21 mouse cellular contexts compared by ENCODE assay signal in the genomic region with DNA sequence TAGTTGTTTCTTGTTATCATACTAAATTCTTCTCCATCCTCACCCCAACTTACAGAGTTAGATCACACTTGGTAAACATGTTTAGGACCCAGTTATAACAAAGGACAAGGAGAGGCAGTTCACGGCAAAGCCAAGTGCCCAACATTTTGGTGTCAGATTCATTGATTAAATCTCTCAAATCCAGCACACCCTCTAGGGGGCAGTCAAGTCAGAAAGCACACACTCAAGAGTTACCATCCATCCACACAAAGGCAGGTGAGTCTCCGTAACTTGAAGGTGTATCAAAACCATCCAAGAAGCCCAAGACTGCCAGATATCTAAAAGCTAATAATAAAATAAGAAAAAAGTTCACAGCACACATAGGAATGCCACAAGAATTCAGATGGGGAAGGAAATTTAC.
DNase-seq lines count a peak whose midpoint lies in the region; ATAC-seq and TF ChIP-seq lines count a peak whose summit lies in the region.
"Had no signal": no experiment of that assay in that cellular context is flagged by ENCODE, and none has a peak within 500 bp of the region (broad histone marks: within the 10 kb centered on the region; RNA-seq: fewer than 3 reads in every experiment).

No protein-coding gene starts in this region.

- no peaks in the 10 kb centered on the region for H3K36me3 ChIP-seq in hindbrain, postnatal 0 days (ENCODE audit: insufficient read depth, low read length)
- H3K36me3 ChIP-seq in hindbrain, embryonic 16.5 days (ENCODE audit: control insufficient read depth, insufficient read depth, low read length), result no peaks in the 10 kb centered on the region
- H3K36me3 ChIP-seq in E14TG2a.4 (ENCODE audit: insufficient read depth, low read length), result no peaks in the 10 kb centered on the region
- H3K36me3 ChIP-seq: embryonic facial prominence, embryonic 13.5 days; forebrain, embryonic 12.5 days; hindbrain, embryonic 13.5 days; limb, embryonic 15.5 days; liver, embryonic 15.5 days; midbrain, embryonic 12.5 days had no signal

- WGBS in hindbrain, postnatal 0 days, result 84% methylated on average over 2 of the region's 2 CpGs
- 88% methylated on average over 2 of the region's 2 CpGs for WGBS in hindbrain, embryonic 16.5 days

- no peak overlapping the region for H3K4me3 ChIP-seq in hindbrain, postnatal 0 days (ENCODE audit: low read length)
- no peak overlapping the region for H3K4me3 ChIP-seq in hindbrain, embryonic 16.5 days (ENCODE audit: low read length)
- H3K4me3 ChIP-seq in left cerebral cortex, adult 2 months, result no peak overlapping the region
- H3K4me3 ChIP-seq in E14TG2a.4 (replicated peaks; ENCODE audit: low read length), result no peak overlapping the region
- H3K4me3 ChIP-seq: embryonic facial prominence, embryonic 13.5 days; erythroblast, embryonic 14.5 days; forebrain, embryonic 12.5 days; limb, embryonic 15.5 days; liver, embryonic 15.5 days; midbrain, embryonic 12.5 days had no signal

- no peak overlapping the region for H3K9ac ChIP-seq in hindbrain, postnatal 0 days (replicated peaks; ENCODE audit: low read length)
- no peak overlapping the region for H3K9ac ChIP-seq in hindbrain, embryonic 16.5 days (ENCODE audit: low read depth, low read length)
- H3K9ac ChIP-seq: embryonic facial prominence, embryonic 13.5 days; forebrain, embryonic 12.5 days; limb, embryonic 15.5 days; liver, embryonic 15.5 days; midbrain, embryonic 12.5 days had no signal

- H3K4me2 ChIP-seq in hindbrain, postnatal 0 days (ENCODE audit: low read depth, low read length), result no peak overlapping the region
- H3K4me2 ChIP-seq in hindbrain, embryonic 16.5 days (ENCODE audit: low read length), result no peak overlapping the region
- H3K4me2 ChIP-seq: embryonic facial prominence, embryonic 13.5 days; limb, embryonic 15.5 days; liver, embryonic 15.5 days had no signal

- H3K4me1 ChIP-seq in hindbrain, postnatal 0 days (ENCODE audit: insufficient read depth, low read length), result no peaks in the 10 kb centered on the region
- H3K4me1 ChIP-seq in hindbrain, embryonic 16.5 days (ENCODE audit: control insufficient read depth, insufficient read depth, low read depth, low read length), result peaks cover 8% of the 10 kb centered on the region
- H3K4me1 ChIP-seq in E14TG2a.4 (replicated peaks; ENCODE audit: low read depth, low read length), result peaks cover 23% of the 10 kb centered on the region
- H3K4me1 ChIP-seq: embryonic facial prominence, embryonic 13.5 days; limb, embryonic 15.5 days; liver, embryonic 15.5 days; midbrain, embryonic 12.5 days had no signal

- H3K27me3 ChIP-seq in hindbrain, postnatal 0 days (ENCODE audit: insufficient read depth, low read length), result no peaks in the 10 kb centered on the region
- no peaks in the 10 kb centered on the region for H3K27me3 ChIP-seq in hindbrain, embryonic 16.5 days (replicated peaks; ENCODE audit: control insufficient read depth, insufficient read depth, low read length)
- H3K27me3 ChIP-seq in E14TG2a.4 (ENCODE audit: insufficient read depth, low read length), result no peaks in the 10 kb centered on the region
- H3K27me3 ChIP-seq: embryonic facial prominence, embryonic 13.5 days; forebrain, embryonic 12.5 days; hindbrain, embryonic 13.5 days; limb, embryonic 15.5 days; liver, embryonic 15.5 days; midbrain, embryonic 12.5 days had no signal

- no peaks in the 10 kb centered on the region for H3K9me3 ChIP-seq in hindbrain, postnatal 0 days (ENCODE audit: low read length)
- H3K9me3 ChIP-seq in hindbrain, embryonic 16.5 days (ENCODE audit: control insufficient read depth, low read length), result no peaks in the 10 kb centered on the region
- H3K9me3 ChIP-seq in E14TG2a.4 (ENCODE audit: low read length), result peaks cover 24% of the 10 kb centered on the region; the same call in 1 of the 2 replicates
- H3K9me3 ChIP-seq: embryonic facial prominence, embryonic 13.5 days; forebrain, embryonic 12.5 days; hindbrain, embryonic 13.5 days; limb, embryonic 15.5 days; liver, embryonic 15.5 days; midbrain, embryonic 12.5 days had no signal

- H3K27ac ChIP-seq in hindbrain, postnatal 0 days, result no peak overlapping the region
- no peak overlapping the region for H3K27ac ChIP-seq in hindbrain, embryonic 16.5 days (ENCODE audit: low read depth, low read length)
- H3K27ac ChIP-seq in left cerebral cortex, adult 2 months, result no peak overlapping the region
- H3K27ac ChIP-seq: embryonic facial prominence, embryonic 13.5 days; forebrain, embryonic 12.5 days; limb, embryonic 15.5 days; liver, embryonic 15.5 days; midbrain, embryonic 12.5 days had no signal

- no peak for ATAC-seq in hindbrain, postnatal 0 days
- no peak for ATAC-seq in hindbrain, embryonic 16.5 days

- DNase-seq in hindbrain, postnatal 0 days (ENCODE audit: low spot score), result no peak
- DNase-seq in left cerebral cortex, adult 2 months (ENCODE audit: extremely low spot score in 1 of 2, low spot score in 2 of 2), result no peak
- DNase-seq in left cerebral cortex, adult 9 months (ENCODE audit: low spot score in 2 of 2), result no peak
- peak; percentile 70 for DNase-seq in ZHBTc4 (ENCODE audit: low read depth, low spot score)
- no peak for DNase-seq in layer of hippocampus, postnatal 14 days (ENCODE audit: low spot score in 2 of 2)
- no peak for DNase-seq in spleen, adult 18-20 months
- DNase-seq: adrenal gland, postnatal 14 days; cerebellum, adult 11 months; cerebellum, adult 9-11 months; heart, postnatal 36 days; left cerebral cortex, postnatal 4 days; thymus, adult 2 months had no signal

- TF ChIP-seq CTCF in hindbrain, postnatal 0 days (IDR thresholded peaks at IDR 0.05; ENCODE audit: low read depth), result peak; percentile 29
- peak; percentile 28 for TF ChIP-seq CTCF in left cerebral cortex, adult 2 months (IDR thresholded peaks at IDR 0.05)
- peak; percentile 22 for TF ChIP-seq CTCF in E14TG2a.4 (conservative IDR thresholded peaks at IDR 0.05; ENCODE audit: low read length)

- intact Hi-C loops in left cerebral cortex, adult 2 months (cut with DNase I), result no loop called here
